Comparison of ENCODE assay signal across 26 mouse cellular contexts in genomic region chr17:13577798-13578197, GRCm38 (mm10).
DNase-seq lines count a peak whose midpoint lies in the region; ATAC-seq and TF ChIP-seq lines count a peak whose summit lies in the region.
"Had no signal": no experiment of that assay in that cellular context is flagged by ENCODE, and none has a peak within 500 bp of the region (broad histone marks: within the 10 kb centered on the region; RNA-seq: fewer than 3 reads in every experiment).

No protein-coding gene starts in this region.

- no peak overlapping the region for H3K27ac ChIP-seq in midbrain, embryonic 16.5 days (ENCODE audit: low read length)
- H3K27ac ChIP-seq: embryonic facial prominence, embryonic 12.5 days; heart, adult 2 months; heart, embryonic 13.5 days; limb, embryonic 10.5 days; liver, embryonic 15.5 days; lung, embryonic 15.5 days; neural tube, embryonic 12.5 days had no signal

- no peak overlapping the region for H3K4me2 ChIP-seq in midbrain, embryonic 16.5 days (ENCODE audit: low read length)
- H3K4me2 ChIP-seq: embryonic facial prominence, embryonic 12.5 days; heart, embryonic 13.5 days; liver, embryonic 15.5 days; lung, embryonic 15.5 days; neural tube, embryonic 12.5 days had no signal

- H3K4me3 ChIP-seq in midbrain, embryonic 16.5 days (ENCODE audit: low read depth, low read length): no peak overlapping the region
- H3K4me3 ChIP-seq: embryonic facial prominence, embryonic 12.5 days; erythroblast, embryonic 14.5 days; heart, adult 2 months; heart, embryonic 13.5 days; limb, embryonic 10.5 days; liver, embryonic 15.5 days; lung, embryonic 15.5 days; neural tube, embryonic 12.5 days had no signal

- whole genome bisulfite sequencing in midbrain, embryonic 16.5 days: 25% methylated on average over 3 of the region's 3 CpGs

- H3K4me1 ChIP-seq in midbrain, embryonic 16.5 days (ENCODE audit: control insufficient read depth, insufficient read depth, low read length): peaks cover 27% of the 10 kb centered on the region
- H3K4me1 ChIP-seq: liver, embryonic 15.5 days; lung, embryonic 15.5 days; neural tube, embryonic 12.5 days had no signal

- ATAC-seq in midbrain, embryonic 16.5 days: 0 out of 2 replicates have a peak, but pooled peaks have one; percentile 22

- H3K36me3 ChIP-seq in midbrain, embryonic 16.5 days (ENCODE audit: control insufficient read depth, insufficient read depth, low read length): no peaks in the 10 kb centered on the region
- H3K36me3 ChIP-seq: embryonic facial prominence, embryonic 12.5 days; heart, embryonic 13.5 days; limb, embryonic 10.5 days; liver, embryonic 15.5 days; lung, embryonic 15.5 days; neural tube, embryonic 12.5 days had no signal

- intact Hi-C loops in left cerebral cortex, postnatal 25 days (cut with DNase I): no loop called here

- TF ChIP-seq CTCF in brain, embryonic 14.5 days (IDR thresholded peaks at IDR 0.05; ENCODE audit: borderline replicate concordance, extremely low read depth, insufficient read depth, insufficient read length): no peak

- no peak for TF ChIP-seq POLR2A in brain, embryonic 14.5 days (IDR thresholded peaks at IDR 0.05; ENCODE audit: borderline replicate concordance, extremely low read depth, insufficient read depth, insufficient read length, poor library complexity, severe bottlenecking)

- no peaks in the 10 kb centered on the region for H3K27me3 ChIP-seq in midbrain, embryonic 16.5 days (ENCODE audit: control insufficient read depth, insufficient read depth, low read depth, low read length)
- H3K27me3 ChIP-seq: embryonic facial prominence, embryonic 12.5 days; heart, embryonic 13.5 days; liver, embryonic 15.5 days; lung, embryonic 15.5 days; neural tube, embryonic 12.5 days had no signal

- peak; percentile 28 to 53 for DNase-seq in frontal cortex, postnatal 36 days (ENCODE audit: low spot score in 2 of 2)
- DNase-seq in frontal cortex, postnatal 10 days (ENCODE audit: low spot score in 2 of 2): no peak
- peak; percentile 51 to 70 for DNase-seq in left cerebral cortex, postnatal 25 days (ENCODE audit: low spot score in 2 of 2)
- DNase-seq in left cerebral cortex, adult 11 months (ENCODE audit: low spot score): no peak
- DNase-seq in brain, embryonic 14.5 days (ENCODE audit: low read depth): peak; percentile 64
- no peak for DNase-seq in urinary bladder, adult 18-20 months (ENCODE audit: low spot score in 2 of 2)
- DNase-seq: adrenal gland, adult 8-10 months; cerebellum, adult 2 months; cerebellum, postnatal 25 days; gastrocnemius, postnatal 25 days; heart, adult 2 months; heart, postnatal 14 days; kidney, adult 18-20 months; kidney, postnatal 4 days; liver; lung, postnatal 36 days; thymus, adult 18-20 months; thymus, postnatal 36 days had no signal

- no peak overlapping the region for H3K9ac ChIP-seq in midbrain, embryonic 16.5 days (ENCODE audit: low read depth, low read length)
- H3K9ac ChIP-seq: embryonic facial prominence, embryonic 12.5 days; heart, embryonic 13.5 days; liver, embryonic 15.5 days; lung, embryonic 15.5 days; neural tube, embryonic 12.5 days had no signal

- H3K9me3 ChIP-seq in midbrain, embryonic 16.5 days (replicated peaks; ENCODE audit: control insufficient read depth, low read length, poor library complexity, severe bottlenecking): no peaks in the 10 kb centered on the region
- H3K9me3 ChIP-seq: embryonic facial prominence, embryonic 12.5 days; heart, embryonic 13.5 days; limb, embryonic 10.5 days; liver, embryonic 15.5 days; lung, embryonic 15.5 days; neural tube, embryonic 12.5 days had no signal

Comparison
In these comparisons a context has a peak if more than half of its experiments do, and no peak if none do; other contexts are left out.
1. DNase-seq: peak in frontal cortex, postnatal 36 days (2 of 2), left cerebral cortex, postnatal 25 days (2 of 2) and brain, embryonic 14.5 days (single experiment); none in frontal cortex, postnatal 10 days (0 of 2), left cerebral cortex, adult 11 months (single experiment) and urinary bladder, adult 18-20 months (0 of 2).